In the genomic region with DNA sequence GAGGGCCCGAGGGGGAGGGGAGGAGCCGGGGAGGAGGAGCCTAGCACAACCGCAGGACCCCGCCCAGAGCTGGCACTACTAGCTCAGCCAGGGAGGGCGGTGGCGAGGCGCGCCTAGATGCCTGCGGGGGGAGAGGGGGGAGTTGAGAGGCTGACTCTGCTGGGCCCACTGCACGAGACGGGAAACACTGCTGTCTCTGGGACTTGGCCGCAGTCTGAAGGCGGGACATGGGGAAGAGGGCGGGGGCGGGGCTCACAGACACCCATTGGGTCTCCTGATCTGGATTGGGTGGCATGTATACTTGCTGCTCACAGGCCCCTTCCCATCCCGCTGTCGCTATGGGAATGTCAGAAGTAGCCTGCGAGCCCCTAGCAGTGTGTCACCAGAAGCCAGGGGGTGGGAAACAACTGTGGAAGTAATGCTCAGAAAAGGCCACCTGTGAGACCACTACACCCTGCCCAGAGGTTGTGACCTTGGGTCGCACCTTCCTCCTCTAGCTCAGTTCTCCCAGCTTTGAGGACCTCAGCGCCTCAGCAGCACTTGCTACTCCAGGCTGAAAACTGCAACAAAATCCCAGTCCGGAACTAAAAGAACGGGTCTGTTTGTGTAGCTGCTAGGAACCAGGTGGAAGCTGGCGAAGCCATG, we compare ENCODE assay signal across 1 mouse cellular context.
TF ChIP-seq lines count a peak whose summit lies in the region.

A gene (minus strand): TSS at position 216 of the 645 bp plus-strand sequence.

TF ChIP-seq in CH12.LX, 34 proteins besides CTCF, POLR2A, EP300 and RAD21 (continued from another document):
- TF ChIP-seq USF2 (conservative IDR thresholded peaks at IDR 0.05; ENCODE audit: low read depth, low read length) (no peak), TBP (conservative IDR thresholded peaks at IDR 0.05; ENCODE audit: low read depth, low read length) (no peak), E2F4 (IDR thresholded peaks at IDR 0.05; ENCODE audit: insufficient replicate concordance, low read depth, low read length) (no peak)
